Mouse (Mus musculus) cerebellum, adult 2 months (tissue): ENCODE results near the gene Npr1. TPM values are rescaled to one million over a fixed set of nuclear protein-coding genes. Genes with fewer than 3 reads are reported as not detected.

Experiments used
- DNase-seq, 2 experiments: peaks; one replicate each; pipeline ENCODE4 v3.0.0; 2021
- H3K27ac ChIP-seq: fragments of 200-500 bp; 2 replicates; pipeline ENCODE4 v1.5.1; 2012; ENCODE audit warnings: low read length, control low read depth, inconsistent platforms; ENCODE audit not compliant: insufficient read depth
- H3K27me3 ChIP-seq: fragments of 200-500 bp; 2 replicates; pipeline ENCODE4 v1.6.1; 2012; ENCODE audit warnings: inconsistent platforms, mild to moderate bottlenecking, low read length, moderate library complexity; ENCODE audit not compliant: control insufficient read depth, insufficient read depth
- H3K4me1 ChIP-seq: fragments of 200-500 bp; 2 replicates; pipeline ENCODE4 v1.6.1; 2011; ENCODE audit warnings: low read length; ENCODE audit not compliant: control insufficient read depth, insufficient read depth
- H3K4me3 ChIP-seq: fragments of 200-500 bp; replicated peaks from 2 replicates; pipeline ENCODE3; 2011; ENCODE audit warnings: mild to moderate bottlenecking, low read depth, low read length, control low read depth; ENCODE audit not compliant: insufficient read depth
- CTCF ChIP-seq: fragments of 200-500 bp; IDR thresholded peaks from 2 replicates; pipeline ENCODE4 v1.5.1; 2011; ENCODE audit warnings: low read depth, mild to moderate bottlenecking, control low read depth, low read length, moderate library complexity, borderline replicate concordance; ENCODE audit not compliant: insufficient read depth
- POLR2A ChIP-seq: fragments of 200-500 bp; IDR thresholded peaks from 2 replicates; pipeline ENCODE4 v1.6.1; 2011; ENCODE audit warnings: low read length, control low read depth, borderline replicate concordance; ENCODE audit not compliant: insufficient read depth
- WGBS: fragments of 180-500 bp; shearing (Covaris S2); methylation state at CpG from one replicate; pipeline ENCODE4 v1.1.7; 2018; 5-methylcytosine and 5-hydroxymethylcytosine counted together
- polyA plus RNA-seq: library from polyadenylated mRNA; depleted of rRNA; stranded (reverse); fragments of >200 nt; gene quantifications from 2 replicates; pipeline ENCODE4 v1.2.3, GENCODE M21; 2012; rRNA removed

The Npr1 gene
- polyA plus RNA-seq, 1 experiment, result 16.1 TPM

DNA sequence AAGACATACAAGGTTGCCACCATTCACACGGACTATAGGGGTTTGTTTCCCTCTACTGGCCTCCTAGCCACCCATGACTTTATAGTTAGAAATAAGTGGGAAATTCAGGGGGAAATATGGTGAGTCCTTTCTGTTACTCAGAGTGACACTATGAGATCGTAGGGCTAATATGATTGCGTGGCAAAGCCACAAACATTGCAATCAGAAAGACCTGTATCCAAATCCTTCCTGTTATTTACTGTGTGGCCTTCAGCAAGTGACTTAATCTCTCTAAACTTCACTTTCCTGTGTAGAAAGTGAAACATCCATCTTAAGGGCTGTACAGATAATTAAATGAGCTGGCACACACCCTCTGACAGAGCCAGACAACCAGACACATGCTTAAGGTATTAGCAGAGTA, 56.9 kb downstream of the Npr1 start:
- no peaks in the 10 kb centered on the region for H3K27me3 ChIP-seq
- TF ChIP-seq POLR2A (no peak), CTCF (no peak)
- no peak for DNase-seq
- no peaks in the 10 kb centered on the region for H3K4me1 ChIP-seq
- WGBS, result 93% methylated on average over 3 of the region's 3 CpGs
- H3K4me3 ChIP-seq, result no peak overlapping the region
- H3K27ac ChIP-seq, result no peak overlapping the region

- TF ChIP-seq CTCF (no peak), POLR2A (no peak)
- no peaks in the 10 kb centered on the region for H3K4me1 ChIP-seq
- H3K4me3 ChIP-seq, result no peak overlapping the region
- H3K27me3 ChIP-seq, result no peaks in the 10 kb centered on the region
- DNase-seq, result no peak
- H3K27ac ChIP-seq, result no peak overlapping the region
- WGBS, result 89% methylated on average over 5 of the region's 5 CpGs
Observed at GRCm38 (mm10) chr3:90406414-90406813, 59.3 kb downstream of the Npr1 start.

- Histone ChIP-seq H3K27me3 (no peaks in the 10 kb centered on the region), H3K27ac (no peak overlapping the region), H3K4me1 (no peaks in the 10 kb centered on the region), H3K4me3 (no peak overlapping the region)
- no peak for DNase-seq
- TF ChIP-seq CTCF (no peak), POLR2A (no peak)
- WGBS, result 94% methylated on average over 4 of the region's 4 CpGs
Observed at GRCm38 (mm10) chr3:90404609-90405008, 61.1 kb downstream of the Npr1 start.

- 92% methylated on average over 3 of the region's 3 CpGs for WGBS
- no peak overlapping the region for H3K27ac ChIP-seq
- DNase-seq, result no peak
- H3K4me3 ChIP-seq, result no peak overlapping the region
- H3K27me3 ChIP-seq, result no peaks in the 10 kb centered on the region
- no peak for TF ChIP-seq POLR2A
- TF ChIP-seq CTCF, result no peak
- H3K4me1 ChIP-seq, result no peaks in the 10 kb centered on the region
Observed at GRCm38 (mm10) chr3:90404121-90404520, 61.5 kb downstream of the Npr1 start.

GRCm38 (mm10) chr3:90400993-90401392, 64.7 kb downstream of the Npr1 start:
- TF ChIP-seq CTCF (no peak), POLR2A (no peak)

More at GRCm38 (mm10) chr3:90400993-90401392, 64.7 kb downstream of the Npr1 start:
- WGBS, result 60% methylated on average over 4 of the region's 4 CpGs
- Histone ChIP-seq H3K27me3 (no peaks in the 10 kb centered on the region), H3K27ac (no peak overlapping the region), H3K4me1 (no peaks in the 10 kb centered on the region), H3K4me3 (no peak overlapping the region)
- no peak for DNase-seq

Other genes starting within 250 kb of the Npr1 start
- 66.9 and 69.1 TPM in 2 replicates for gene Jtb, start 234.3 kb downstream of the Npr1 start, polyA plus RNA-seq
- 0.23 and 0.51 TPM in 2 replicates for gene Creb3l4, start 222.4 kb downstream of the Npr1 start, polyA plus RNA-seq
- 35.8 and 38.7 TPM in 2 replicates for gene Slc39a1, start 217.7 kb downstream of the Npr1 start, polyA plus RNA-seq
- gene Crtc2, start 211.7 kb downstream of the Npr1 start, polyA plus RNA-seq, result 78.2 and 91.2 TPM in 2 replicates
- gene Dennd4b, start 200.7 kb downstream of the Npr1 start, polyA plus RNA-seq, result 65.4 and 77.0 TPM in 2 replicates
- 33.3 and 40.7 TPM in 2 replicates for gene Gatad2b, start 172.7 kb downstream of the Npr1 start, polyA plus RNA-seq
- 6.1 and 7.1 TPM in 2 replicates for gene Slc27a3, start 75.9 kb downstream of the Npr1 start, polyA plus RNA-seq
- 48.5 and 51.4 TPM in 2 replicates for gene Ints3, start 32.2 kb downstream of the Npr1 start, polyA plus RNA-seq
- gene Ilf2, start 10.3 kb upstream of the Npr1 start, polyA plus RNA-seq, result 98.7 and 107 TPM in 2 replicates
- gene Snapin, start 25.2 kb upstream of the Npr1 start, polyA plus RNA-seq, result 77.6 and 82.4 TPM in 2 replicates
- gene Chtop, start 43.6 kb upstream of the Npr1 start, polyA plus RNA-seq, result 148 and 151 TPM in 2 replicates
- gene S100a1, start 48.5 kb upstream of the Npr1 start, polyA plus RNA-seq, result 205 and 240 TPM in 2 replicates
- gene S100a13, start 48.6 kb upstream of the Npr1 start, polyA plus RNA-seq, result 57.9 and 66.1 TPM in 2 replicates
- gene S100a14, start 61.0 kb upstream of the Npr1 start, polyA plus RNA-seq, result not detected in 2 replicates
- gene S100a16, start 71.4 kb upstream of the Npr1 start, polyA plus RNA-seq, result 137 and 149 TPM in 2 replicates
- 0.86 and 1.3 TPM in 2 replicates for gene S100a3, start 94.7 kb upstream of the Npr1 start, polyA plus RNA-seq
- gene S100a2, start 124.4 kb upstream of the Npr1 start, polyA plus RNA-seq, result not detected in 2 replicates
- gene Gm42674, start 136.0 kb upstream of the Npr1 start, polyA plus RNA-seq, result not detected in 2 replicates
- gene S100a4, start 137.9 kb upstream of the Npr1 start, polyA plus RNA-seq, result 2.7 and 4.1 TPM in 2 replicates
- gene S100a5, start 142.7 kb upstream of the Npr1 start, polyA plus RNA-seq, result not detected in 2 replicates
- gene S100a6, start 147.0 kb upstream of the Npr1 start, polyA plus RNA-seq, result 32.0 and 36.0 TPM in 2 replicates
- gene S100a7a, start 188.2 kb upstream of the Npr1 start, polyA plus RNA-seq, result 0.31 and 0.38 TPM in 2 replicates
- gene S100a8, start 203.1 kb upstream of the Npr1 start, polyA plus RNA-seq, result 4.4 and 8.4 TPM in 2 replicates
- gene S100a9, start 229.9 kb upstream of the Npr1 start, polyA plus RNA-seq, result 5.3 and 18.0 TPM in 2 replicates